Mouse (Mus musculus) cortical plate, adult 2 months (tissue): ENCODE measurements around the gene Tap1.

ENCODE experiments used
- CTCF ChIP-seq: fragments of 200-500 bp; IDR thresholded peaks from 2 replicates; pipeline ENCODE4 v1.5.1; 2011; ENCODE audit warnings: mild to moderate bottlenecking, control low read depth, low read length; ENCODE audit not compliant: insufficient read depth; ENCODE audit errors: extremely low read depth
- POLR2A ChIP-seq: fragments of 200-500 bp; IDR thresholded peaks from 2 replicates; pipeline ENCODE4 v1.6.1; 2011; ENCODE audit warnings: mild to moderate bottlenecking, low read length, control low read depth; ENCODE audit not compliant: insufficient read depth; ENCODE audit errors: extremely low read depth

GRCm38 (mm10) chr17:34200772-34201505, 13.6 kb downstream of the Tap1 start:
- TF ChIP-seq CTCF (no peak), POLR2A (no peak)
